Mouse (Mus musculus) heart, postnatal 0 days (tissue): Measurements from ENCODE around the gene Rassf1. TPM values are rescaled to one million over a fixed set of nuclear protein-coding genes. Genes with fewer than 3 reads are reported as not detected.

Experiments used
- ATAC-seq: fragments of 200-750 bp; cut with Nextera tagmentation; 2 replicates; pipeline ENCODE4 v1.8.0; 2017; ENCODE audit warnings: low read depth, moderate number of reproducible peaks, moderate library complexity; ENCODE audit not compliant: insufficient read depth
- DNase-seq: peaks from one replicate; pipeline ENCODE4 v3.0.0-alpha.2; 2016; ENCODE audit warnings: low spot score
- H3K27ac ChIP-seq: fragments of 300-500 bp; sonication (generic); 2 replicates; pipeline ENCODE4 v1.5.1; 2014; ENCODE audit warnings: low read depth, mild to moderate bottlenecking
- H3K27me3 ChIP-seq: fragments of 300-500 bp; sonication (generic); 2 replicates; pipeline ENCODE4 v1.6.1; 2014; ENCODE audit warnings: low read length, mixed read lengths; ENCODE audit not compliant: control insufficient read depth, insufficient read depth
- H3K36me3 ChIP-seq: fragments of 300-500 bp; sonication (generic); replicated peaks from 2 replicates; pipeline ENCODE4 v1.6.1; 2014; ENCODE audit warnings: low read length, mixed read lengths; ENCODE audit not compliant: control insufficient read depth, insufficient read depth
- H3K4me1 ChIP-seq: fragments of 300-500 bp; sonication (generic); 2 replicates; pipeline ENCODE4 v1.6.1; 2014; ENCODE audit warnings: antibody characterized with exemption; ENCODE audit not compliant: control insufficient read depth, insufficient read depth
- H3K4me2 ChIP-seq: fragments of 300-500 bp; sonication (generic); 2 replicates; pipeline ENCODE4 v1.6.1; 2014; ENCODE audit warnings: low read depth, mild to moderate bottlenecking, low read length, moderate library complexity
- H3K4me3 ChIP-seq: fragments of 300-500 bp; sonication (generic); 2 replicates; pipeline ENCODE4 v1.5.1; 2014; ENCODE audit warnings: low read depth, low read length
- H3K9ac ChIP-seq: fragments of 300-500 bp; sonication (generic); replicated peaks from 2 replicates; pipeline ENCODE4 v1.6.1; 2014; ENCODE audit warnings: low read depth, low read length, mixed read lengths
- H3K9me3 ChIP-seq: fragments of 300-500 bp; sonication (generic); replicated peaks from 2 replicates; pipeline ENCODE4 v1.6.1; 2016; ENCODE audit warnings: low read length; ENCODE audit not compliant: control insufficient read depth
- CTCF ChIP-seq: IDR thresholded peaks from 2 replicates; pipeline ENCODE4 v1.5.1; 2016; ENCODE audit warnings: antibody characterized with exemption, control low read depth, low read depth
- EP300 ChIP-seq: IDR thresholded peaks from 2 replicates; pipeline ENCODE4 v1.6.1; 2016; ENCODE audit warnings: antibody characterized with exemption, low read depth
- WGBS: fragments of 180-500 bp; shearing (Covaris S2); extraction: QIAGEN DNeasy Blood & Tissue Kit; methylation state at CpG from one replicate; pipeline ENCODE4 v1.1.7; 2014; 5-methylcytosine and 5-hydroxymethylcytosine counted together
- polyA plus RNA-seq: library from polyadenylated mRNA; unstranded; fragments of >200 nt; fragmentation: Nextera tagmentation; extraction: Ambion mirVana; gene quantifications from 2 replicates; pipeline ENCODE4 v1.2.1, GENCODE M21; 2015
- total RNA-seq: library from RNA; depleted of rRNA; stranded (reverse); fragments of >200 nt; gene quantifications from 2 replicates; pipeline ENCODE4 v1.2.3, GENCODE M21; 2014; ENCODE audit warnings: low replicate concordance

The Rassf1 gene
- total and polyA plus RNA-seq, 2 experiments from 2014 or later, result 28.7 to 35.1 TPM

DNA sequence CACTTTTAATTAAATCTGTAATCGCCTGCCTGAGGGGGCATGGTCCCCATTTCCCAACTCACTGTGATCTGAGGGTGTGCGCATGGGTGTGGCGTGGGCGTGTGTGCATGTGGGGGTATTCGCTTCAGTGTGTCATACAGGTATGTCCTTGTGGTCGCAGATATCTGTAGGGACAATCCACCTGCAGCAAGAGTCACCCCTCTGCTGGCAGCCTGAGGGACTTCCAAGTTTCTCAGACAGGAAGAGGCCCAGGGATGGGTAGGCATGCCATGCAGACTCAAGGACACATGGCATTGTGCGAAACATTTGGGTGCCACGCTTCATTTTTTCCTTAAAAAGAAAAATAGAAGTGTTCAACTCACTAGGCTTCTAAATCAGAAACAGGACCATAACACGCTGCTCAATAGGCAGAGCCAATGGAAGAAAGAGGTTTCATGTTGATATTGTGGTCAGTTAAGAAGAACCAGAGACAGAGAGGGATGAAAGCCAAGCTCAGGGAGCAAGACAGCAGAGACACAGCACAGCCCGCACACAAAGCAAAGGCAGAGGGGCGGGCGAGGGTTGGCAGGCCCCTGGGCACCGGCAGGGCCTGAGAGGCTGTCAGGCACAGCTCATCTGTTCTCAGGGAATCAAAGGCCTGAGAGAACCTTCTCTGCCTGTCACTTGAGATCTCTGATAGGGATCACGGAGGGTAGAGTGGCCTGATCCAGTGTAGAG lies 40.8 kb upstream of the Rassf1 start:
- WGBS, result 78% methylated on average over 14 of the region's 14 CpGs
- H3K9ac ChIP-seq, result no peak overlapping the region
- H3K27ac ChIP-seq, result no peak overlapping the region
- no peaks in the 10 kb centered on the region for H3K4me1 ChIP-seq
- no peak for TF ChIP-seq CTCF
- no peak for TF ChIP-seq EP300
- 0 out of 2 replicates have a peak, but pooled peaks cover 3% of the 10 kb centered on the region for H3K27me3 ChIP-seq
- H3K4me2 ChIP-seq, result no peak overlapping the region
- H3K36me3 ChIP-seq, result no peaks in the 10 kb centered on the region
- H3K4me3 ChIP-seq, result no peak overlapping the region
- no peaks in the 10 kb centered on the region for H3K9me3 ChIP-seq
- DNase-seq (no peak), ATAC-seq (no peak)

DNA sequence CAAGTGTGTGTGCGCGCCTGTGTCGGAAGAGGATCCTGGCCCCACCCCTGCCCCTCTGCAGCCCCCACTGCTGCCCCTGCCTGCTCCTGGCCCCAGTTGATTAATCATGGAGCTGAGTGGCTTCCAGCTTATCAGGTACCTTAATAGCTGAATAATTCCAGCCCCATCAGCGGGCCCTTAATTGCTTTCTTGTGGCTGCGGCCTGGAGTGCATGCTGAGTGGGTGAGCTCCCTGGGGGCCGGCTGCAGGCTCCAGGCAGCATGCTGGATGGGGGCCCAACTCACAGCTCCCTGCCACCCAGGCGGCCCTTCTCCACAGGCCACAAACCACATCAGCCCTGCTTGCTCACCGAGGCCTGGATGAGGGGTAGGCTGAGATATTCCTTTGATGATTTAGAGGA lies 39.9 kb upstream of the Rassf1 start:
- Histone ChIP-seq H3K27me3 (0 out of 2 replicates have a peak, but pooled peaks cover 3% of the 10 kb centered on the region), H3K27ac (no peak overlapping the region), H3K9ac (no peak overlapping the region), H3K4me2 (no peak overlapping the region), H3K4me1 (no peaks in the 10 kb centered on the region), H3K4me3 (no peak overlapping the region), H3K36me3 (no peaks in the 10 kb centered on the region), H3K9me3 (no peaks in the 10 kb centered on the region)
- ATAC-seq (no peak), DNase-seq (no peak)
- no peak for TF ChIP-seq EP300
- no peak for TF ChIP-seq CTCF
- WGBS, result 58% methylated on average over 8 of the region's 8 CpGs

DNA sequence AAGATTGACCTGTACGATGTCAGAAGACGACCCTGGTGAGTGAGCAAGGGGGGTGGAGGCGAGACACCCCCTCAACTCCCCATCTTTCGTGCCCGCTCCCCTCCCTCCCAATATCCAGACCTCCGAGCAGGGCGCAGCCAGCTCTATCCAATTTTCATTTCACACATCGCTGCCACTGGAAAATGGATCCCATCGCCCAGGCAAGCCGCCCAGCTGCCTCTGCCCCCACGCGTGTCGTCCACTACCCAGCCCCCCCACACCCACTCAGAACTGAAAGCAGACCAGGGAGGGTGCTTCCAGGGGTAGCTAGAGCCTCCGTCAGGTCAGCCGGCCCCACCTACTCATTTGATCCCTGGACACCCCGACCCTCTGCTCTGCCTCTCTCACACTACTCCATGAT lies 39.0 kb upstream of the Rassf1 start:
- ATAC-seq, result no peak
- no peak for DNase-seq
- H3K36me3 ChIP-seq, result no peaks in the 10 kb centered on the region
- 0 out of 2 replicates have a peak, but pooled peaks cover 3% of the 10 kb centered on the region for H3K27me3 ChIP-seq
- no peak overlapping the region for H3K27ac ChIP-seq
- H3K4me3 ChIP-seq, result no peak overlapping the region
- H3K9ac ChIP-seq, result no peak overlapping the region
- no peak overlapping the region for H3K4me2 ChIP-seq
- H3K4me1 ChIP-seq, result no peaks in the 10 kb centered on the region
- TF ChIP-seq CTCF (no peak), EP300 (no peak)
- H3K9me3 ChIP-seq, result no peaks in the 10 kb centered on the region
- WGBS, result 79% methylated on average over 16 of the region's 16 CpGs

DNA sequence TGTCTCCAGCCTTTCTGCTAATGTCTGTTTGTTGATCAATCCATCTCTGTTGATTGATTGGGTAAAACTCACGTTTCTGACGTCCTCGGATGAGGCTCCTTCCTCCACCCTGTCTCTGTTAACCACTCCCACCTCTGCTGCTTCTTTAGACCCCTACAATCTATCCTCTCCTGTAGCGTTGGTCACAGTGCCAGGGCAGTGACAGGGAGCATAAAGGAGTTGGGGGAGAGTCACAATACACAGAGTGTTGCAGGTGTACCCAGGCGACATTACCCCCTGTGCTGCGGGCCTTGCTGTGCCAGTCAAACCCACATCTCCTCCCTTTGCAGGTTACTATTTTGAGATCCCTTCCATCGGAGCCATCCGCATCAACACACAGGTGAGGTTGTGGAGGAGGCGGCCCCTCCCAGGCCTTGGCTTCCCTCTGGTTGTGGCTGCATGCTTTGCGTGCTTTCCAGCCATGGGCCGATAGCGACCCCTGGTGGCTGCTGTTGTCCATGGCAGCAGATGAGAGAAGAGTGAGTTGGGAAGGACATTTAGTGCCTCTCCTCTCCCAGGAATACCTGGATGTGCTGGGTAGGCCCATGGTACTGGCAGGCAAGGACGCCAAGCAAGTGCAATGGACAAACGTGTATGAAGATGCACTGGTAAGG lies 36.9 kb upstream of the Rassf1 start:
- Histone ChIP-seq H3K4me3 (no peak overlapping the region), H3K27ac (no peak overlapping the region), H3K36me3 (no peaks in the 10 kb centered on the region), H3K27me3 (0 out of 2 replicates have a peak, but pooled peaks cover 3% of the 10 kb centered on the region), H3K9me3 (no peaks in the 10 kb centered on the region), H3K4me2 (no peak overlapping the region), H3K4me1 (no peaks in the 10 kb centered on the region), H3K9ac (no peak overlapping the region)
- peak; percentile 43 for DNase-seq
- WGBS, result 29% methylated on average over 14 of the region's 14 CpGs
- TF ChIP-seq CTCF (peak; percentile 100), EP300 (no peak)
- peak; percentile 35; the same call in 1 of the 2 replicates for ATAC-seq

DNA sequence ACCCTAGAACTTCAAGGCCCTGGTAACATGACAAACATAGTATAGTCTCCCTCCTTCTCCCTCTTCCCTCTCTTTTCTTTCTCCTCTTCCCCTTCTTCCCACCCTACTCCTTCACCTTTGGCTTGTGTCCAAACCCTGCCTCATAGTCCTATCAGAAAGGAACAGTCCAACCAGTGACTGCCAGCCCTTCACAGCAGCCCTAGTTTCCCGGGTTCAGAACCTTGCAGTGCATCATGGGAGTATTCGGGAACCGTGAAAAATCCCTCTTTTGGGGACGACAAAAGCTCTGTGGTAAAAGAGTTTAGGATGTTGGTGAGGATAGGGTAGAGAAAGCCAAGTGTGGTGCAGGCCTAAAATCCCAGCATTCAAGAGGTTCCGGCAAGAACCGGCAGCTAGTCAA lies 31.0 kb upstream of the Rassf1 start:
- WGBS, result 64% methylated on average over 6 of the region's 6 CpGs
- H3K9ac ChIP-seq, result no peak overlapping the region

More for the DNA sequence above, 31.0 kb upstream of the Rassf1 start:
- DNase-seq (no peak), ATAC-seq (no peak)
- TF ChIP-seq CTCF, result no peak
- TF ChIP-seq EP300, result no peak
- H3K4me2 ChIP-seq, result no peak overlapping the region
- H3K27me3 ChIP-seq, result peaks cover 5% of the 10 kb centered on the region; the same call in 1 of the 2 replicates
- no peaks in the 10 kb centered on the region for H3K36me3 ChIP-seq
- no peak overlapping the region for H3K4me3 ChIP-seq
- no peaks in the 10 kb centered on the region for H3K4me1 ChIP-seq
- no peak overlapping the region for H3K27ac ChIP-seq
- H3K9me3 ChIP-seq, result no peaks in the 10 kb centered on the region
